Mouse (Mus musculus): ENCODE measurements around the gene Kank4. TPM values are rescaled to one million over a fixed set of nuclear protein-coding genes. Genes with fewer than 3 reads are reported as not detected.
"Not testable (repeated sequence)": the region's sequence is repeated elsewhere in the genome, so short reads cannot be mapped to it uniquely, and the experiment has no call there.

The Kank4 gene
- under 1 TPM; 0.72 to 0.73 TPM for total RNA-seq (2021)
- long read RNA-seq, experiment 1, partial matches to known transcripts = 0 of 2 reads
- long read RNA-seq, experiment 1, other reads (novel, unspliced or antisense) = 2 of 2 reads
- long read RNA-seq, experiment 2, full-length matches to known transcripts = 1 of 1 reads
- long read RNA-seq, experiment 2, partial matches to known transcripts = 0 of 1 reads
- long read RNA-seq, experiment 2, other reads (novel, unspliced or antisense) = 0 of 1 reads

DNA sequence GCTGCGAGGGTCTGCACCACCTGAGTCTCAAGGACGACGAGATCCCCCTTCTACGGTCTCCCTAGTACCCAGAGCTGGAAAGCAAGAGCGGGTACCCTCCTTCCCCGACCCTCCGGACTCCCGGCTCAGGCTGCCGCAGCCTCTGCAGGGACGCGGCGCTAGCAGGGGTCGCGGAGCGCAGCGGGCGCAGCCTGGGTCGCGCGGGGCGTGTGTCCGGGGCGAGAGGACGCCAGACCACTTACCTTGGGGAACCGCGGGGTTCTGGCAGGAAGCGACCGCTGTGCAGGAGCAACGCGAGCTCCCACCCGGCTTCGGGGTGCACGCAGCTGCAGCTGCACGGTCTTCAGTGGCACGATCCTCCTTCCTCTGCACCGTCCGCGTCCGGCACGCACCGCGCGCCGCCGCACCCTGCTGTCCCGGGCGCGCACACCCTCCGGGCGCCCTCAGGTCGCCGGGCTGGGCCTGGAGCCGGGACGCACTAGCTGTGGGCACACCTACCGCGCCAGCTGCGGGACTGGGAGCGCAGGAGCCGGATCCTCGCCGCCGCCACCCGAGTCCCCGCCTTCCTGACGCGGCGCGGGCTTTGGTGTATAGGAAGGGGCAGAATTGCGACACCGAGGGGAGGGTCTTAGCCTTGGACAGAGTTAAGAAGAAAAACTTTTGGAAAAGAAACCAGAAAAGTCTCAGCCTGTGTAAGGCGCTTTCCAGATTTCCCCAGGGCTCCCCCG, at the start of gene Kank4:
TSS of gene Kank4 (minus strand) at position 354 of the 728 bp plus-strand sequence.
- DNase-seq = peak; percentile 49 to 58
- intact Hi-C loops (cut with DNase I) = loop anchor here (5.0 kb wide), 1 partner anchor 85 kb away; no protein-coding TSS in a partner anchor

DNA sequence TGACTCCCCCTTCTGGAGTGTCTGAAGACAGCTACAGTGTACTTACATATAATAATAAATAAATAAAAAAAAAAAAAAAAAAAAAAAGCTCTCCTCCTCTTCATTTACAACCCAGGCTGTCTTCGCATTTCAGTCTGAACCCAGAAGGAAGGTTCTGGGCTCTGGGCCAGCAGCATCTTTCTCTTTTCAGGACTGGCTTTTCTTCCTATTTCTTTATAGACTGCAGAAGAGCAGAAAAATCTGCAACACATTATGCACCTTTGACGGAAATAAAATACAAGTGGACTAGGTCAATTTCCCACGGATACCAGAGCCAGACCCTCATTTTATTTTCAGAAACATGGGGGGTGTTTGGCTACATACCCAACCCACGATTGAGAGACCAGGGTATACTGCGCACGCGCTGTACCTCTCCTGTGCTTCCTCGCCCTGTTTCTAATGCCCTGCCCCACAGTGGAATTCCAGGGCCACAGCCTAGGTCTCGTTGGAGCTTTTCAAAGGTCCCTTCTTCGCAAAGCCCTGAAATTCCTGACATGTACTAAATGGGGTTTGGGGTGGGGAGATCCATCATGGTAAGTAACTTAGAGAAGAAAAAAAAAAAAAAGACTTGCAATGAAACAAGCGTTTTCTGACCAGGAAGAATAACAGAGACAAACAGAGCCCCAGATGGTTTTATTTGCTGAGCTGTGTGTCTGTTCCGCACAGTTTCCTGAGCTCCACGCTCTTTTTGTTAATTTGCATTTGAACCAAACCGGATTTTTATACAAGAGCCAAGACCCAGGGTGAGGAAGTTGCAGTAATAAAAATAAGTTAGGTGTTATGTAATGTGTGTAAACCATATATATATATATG, 48.3 kb upstream of the Kank4 start:
- intact Hi-C loops (cut with DNase I) = no loop called here
- no peak for DNase-seq

DNA sequence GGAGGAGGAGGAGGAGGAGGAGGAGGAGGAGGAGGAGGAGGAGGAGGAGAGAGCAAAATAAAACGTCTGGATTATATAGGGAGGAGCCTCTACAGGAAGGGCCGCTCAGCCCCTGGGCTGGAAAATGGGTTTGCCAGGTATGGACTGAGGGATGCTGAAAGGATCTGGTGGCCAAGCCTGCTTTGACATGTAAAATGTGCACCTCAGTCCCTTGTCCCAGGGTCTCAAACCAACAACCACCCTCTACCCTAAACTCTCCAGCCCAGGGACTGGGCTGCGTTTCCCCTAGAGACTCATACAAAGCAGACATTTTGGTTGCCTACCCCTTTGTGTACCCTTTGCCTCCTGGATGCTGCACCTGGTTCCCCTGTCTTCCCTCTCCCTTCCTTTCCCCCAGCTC, 47.2 kb upstream of the Kank4 start:
- intact Hi-C loops (cut with DNase I) = no loop called here
- DNase-seq = no peak

GRCm38 (mm10) chr4:98864094-98864493, 46.8 kb upstream of the Kank4 start:
- no peak for DNase-seq
- intact Hi-C loops (cut with DNase I) = no loop called here

GRCm38 (mm10) chr4:98863451-98863850, 46.1 kb upstream of the Kank4 start:
- intact Hi-C loops (cut with DNase I) = no loop called here
- DNase-seq = no peak

- intact Hi-C loops (cut with DNase I) = no loop called here
- DNase-seq = no peak
Observed at GRCm38 (mm10) chr4:98858151-98858855, 41.0 kb upstream of the Kank4 start.

DNA sequence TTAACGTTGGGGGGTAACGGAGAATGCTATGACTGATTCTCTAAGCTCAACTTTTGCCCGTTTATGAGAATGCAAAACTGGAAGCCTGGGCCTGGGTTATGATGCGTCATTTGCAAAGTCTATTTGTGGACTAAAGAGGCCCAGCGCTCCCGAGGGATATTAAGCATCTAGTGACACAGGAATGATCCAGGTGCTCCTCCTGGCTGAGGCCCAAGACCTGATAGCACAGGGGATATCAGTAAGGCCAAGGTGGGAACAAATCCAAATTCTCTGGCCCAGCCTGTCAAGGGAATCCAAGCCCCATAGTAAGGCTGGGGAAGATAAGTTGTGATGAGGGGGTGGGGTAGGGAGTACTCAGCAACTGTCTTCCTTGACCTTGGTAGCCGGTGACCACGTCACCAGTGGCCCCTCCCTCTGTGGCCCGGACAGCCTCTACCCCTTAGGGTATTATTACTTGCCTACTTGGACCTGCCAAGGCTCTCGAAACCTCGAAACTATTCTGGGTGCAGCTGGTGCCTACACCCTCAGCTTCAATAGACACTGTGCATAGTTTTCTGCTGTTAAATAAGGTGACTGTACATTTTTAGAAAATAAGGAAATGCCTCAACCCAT, 39.8 kb upstream of the Kank4 start:
- intact Hi-C loops (cut with DNase I) = no loop called here
- no peak for DNase-seq

GRCm38 (mm10) chr4:98853926-98854325, 36.6 kb upstream of the Kank4 start:
- no peak for DNase-seq
- intact Hi-C loops (cut with DNase I) = no loop called here

DNA sequence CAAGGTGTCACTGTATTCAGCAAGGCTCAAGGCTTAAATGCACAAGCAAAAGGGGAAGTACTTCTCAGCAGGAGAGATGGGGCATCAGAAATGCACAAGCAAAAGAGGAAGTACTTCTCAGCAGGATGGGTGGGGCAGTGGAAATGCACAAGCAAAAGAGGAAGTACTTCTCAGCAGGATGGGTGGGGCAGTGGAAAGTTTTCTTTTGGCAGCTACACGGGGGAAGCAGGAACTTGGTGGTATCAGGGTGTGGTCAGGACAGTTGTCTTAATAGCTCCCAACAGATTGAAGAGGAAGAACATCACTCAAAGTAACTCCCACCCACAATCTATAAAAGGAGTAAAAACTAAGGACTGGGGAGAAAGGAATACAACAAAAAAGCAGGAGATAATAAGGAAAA, 33.1 kb upstream of the Kank4 start:
- intact Hi-C loops (cut with DNase I) = not testable (repeated sequence)

DNA sequence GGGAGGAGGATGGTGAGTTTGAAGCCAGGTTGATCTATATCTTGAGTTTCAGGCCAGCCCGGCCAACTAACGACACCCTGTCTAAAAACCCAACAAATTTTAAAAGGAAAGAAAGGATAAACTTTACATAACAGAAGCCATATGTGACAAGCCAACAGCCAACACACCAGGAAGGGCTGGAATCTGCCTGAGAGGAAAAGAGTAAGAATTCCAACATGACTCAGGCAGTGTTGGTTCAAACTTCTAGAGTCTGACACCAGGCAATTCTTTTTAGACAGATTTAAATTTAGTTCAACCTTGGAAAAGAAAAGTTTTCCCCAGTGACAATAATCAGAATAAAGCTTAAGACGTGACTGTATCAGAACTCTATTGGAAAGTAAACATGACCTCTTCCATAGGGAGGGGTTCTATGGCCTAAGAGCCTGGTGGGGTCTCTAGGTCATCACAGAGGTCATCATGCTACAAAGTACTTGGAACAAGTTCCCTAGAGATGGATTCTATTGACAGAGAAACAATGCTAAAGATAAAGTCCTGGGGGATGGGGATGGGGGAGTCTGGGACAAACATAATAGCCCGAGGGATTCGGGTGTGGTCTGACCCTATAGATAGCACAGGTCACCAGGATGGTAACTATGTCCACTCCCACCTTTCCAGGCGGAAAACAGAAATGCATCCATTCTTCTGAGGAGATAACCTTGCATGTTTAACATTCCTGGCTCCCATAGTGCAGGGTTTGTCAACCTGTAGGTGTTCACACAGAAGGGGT, 30.0 kb upstream of the Kank4 start:
- DNase-seq = no peak
- intact Hi-C loops (cut with DNase I) = no loop called here

More for the DNA sequence above, 33.1 kb upstream of the Kank4 start:
- DNase-seq = not testable (repeated sequence)

- no peak for DNase-seq
- intact Hi-C loops (cut with DNase I) = no loop called here
Observed at GRCm38 (mm10) chr4:98846396-98846795, 29.1 kb upstream of the Kank4 start.

GRCm38 (mm10) chr4:98845687-98846125, 28.4 kb upstream of the Kank4 start:
- intact Hi-C loops (cut with DNase I) = no loop called here

DNA sequence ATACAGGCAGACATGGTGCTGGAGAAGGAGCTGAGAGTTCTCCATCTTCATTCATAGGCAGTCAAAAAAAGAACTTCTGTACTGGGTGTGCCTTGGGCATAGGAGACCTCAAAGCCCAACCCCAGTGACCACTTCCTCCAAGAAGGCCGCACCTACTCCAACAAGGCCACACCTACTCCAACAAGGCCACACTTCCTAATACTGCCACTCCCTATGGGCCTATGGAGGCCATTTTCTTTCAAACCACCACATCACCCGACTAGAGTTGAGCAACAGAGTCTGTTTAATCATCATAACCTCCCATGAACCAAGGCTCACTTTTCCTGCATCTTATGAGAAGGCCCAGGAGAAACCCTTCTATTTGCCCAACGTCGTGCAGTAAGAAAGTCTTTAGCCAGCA, 27.9 kb upstream of the Kank4 start:
- DNase-seq = no peak
- intact Hi-C loops (cut with DNase I) = no loop called here

More at GRCm38 (mm10) chr4:98845687-98846125, 28.4 kb upstream of the Kank4 start:
- no peak for DNase-seq

DNA sequence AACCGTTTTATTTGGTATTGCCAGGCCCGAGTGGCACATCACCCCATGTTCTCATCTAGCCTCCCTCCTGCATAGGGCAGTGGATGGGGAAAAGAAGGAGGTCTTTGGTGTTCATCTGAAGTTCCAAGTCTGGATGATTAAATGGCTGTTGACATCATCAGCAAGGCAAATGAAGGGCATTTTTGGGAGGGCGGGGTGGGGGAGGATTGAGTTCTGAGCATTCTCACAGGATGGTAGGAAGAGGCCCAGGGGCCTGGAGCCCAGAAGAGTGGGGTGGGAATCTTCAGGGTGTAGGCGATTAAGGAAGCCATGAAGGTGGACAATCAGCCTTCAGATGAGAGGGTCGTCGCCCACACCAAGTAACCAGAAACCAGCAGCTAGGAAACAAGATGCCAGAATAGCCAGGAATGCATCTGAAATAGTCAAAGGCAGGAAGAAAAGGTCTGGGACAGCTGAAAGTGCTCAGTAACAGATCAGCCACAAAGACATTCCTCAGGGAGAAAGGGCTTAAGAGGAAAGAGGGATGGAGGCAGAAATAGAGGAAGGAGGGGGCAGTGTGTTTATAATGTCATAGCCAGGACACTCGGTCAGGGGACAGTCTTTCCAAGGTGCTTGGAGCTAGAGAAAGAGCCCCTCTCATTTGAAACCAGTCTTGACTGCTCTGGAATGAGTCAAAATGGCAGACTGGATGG, 26.7 kb upstream of the Kank4 start:
- no peak for DNase-seq
- intact Hi-C loops (cut with DNase I) = no loop called here

GRCm38 (mm10) chr4:98841251-98841650, 23.9 kb upstream of the Kank4 start:
- intact Hi-C loops (cut with DNase I); DNase-seq: not testable (repeated sequence)

DNA sequence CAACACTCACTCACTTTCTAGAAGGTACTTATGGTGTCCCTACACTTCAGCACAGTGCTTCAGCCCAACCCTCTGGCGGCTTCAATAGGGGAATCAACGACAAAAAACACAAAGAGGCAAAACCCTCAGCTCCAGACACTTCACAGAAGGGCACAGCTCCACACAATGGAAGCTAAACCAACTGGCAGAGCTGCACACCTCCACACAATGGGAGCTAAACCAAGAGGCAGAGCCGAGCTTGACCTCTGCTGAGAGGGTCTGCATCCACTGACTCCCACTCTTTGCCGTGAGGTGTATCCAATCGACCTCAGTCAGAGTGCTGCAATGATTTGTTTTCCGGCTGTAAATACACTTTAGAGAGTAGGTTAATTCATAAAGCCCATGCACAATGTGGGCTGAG, 23.2 kb upstream of the Kank4 start:
- intact Hi-C loops (cut with DNase I) = no loop called here
- no peak for DNase-seq

DNA sequence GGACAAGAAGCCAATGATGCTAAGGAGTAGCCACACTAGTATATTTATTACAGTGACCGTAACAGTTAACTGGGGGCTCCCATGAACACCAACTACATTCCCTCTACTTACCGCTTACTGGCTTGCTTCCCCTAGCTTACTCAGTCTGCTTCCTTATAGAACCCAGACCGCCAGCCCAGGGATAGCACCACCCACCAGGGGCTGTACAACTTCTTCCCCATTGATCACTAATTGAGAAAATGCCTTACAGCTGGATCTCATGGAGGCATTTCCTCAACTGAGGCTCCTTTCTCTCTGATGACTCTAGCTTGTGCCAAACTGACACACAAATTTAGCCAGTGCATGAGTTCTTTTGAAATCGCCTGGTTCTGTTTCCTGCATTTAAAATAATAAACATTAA, 21.6 kb upstream of the Kank4 start:
- intact Hi-C loops (cut with DNase I) = no loop called here
- DNase-seq = no peak

GRCm38 (mm10) chr4:98837715-98838505, 20.6 kb upstream of the Kank4 start:
- intact Hi-C loops (cut with DNase I) = no loop called here
- no peak for DNase-seq
